Mouse (Mus musculus) lung, postnatal 10 days (tissue): Measurements from ENCODE around the gene Adgrl1.

ENCODE experiments used
- DNase-seq: peaks from one replicate; pipeline ENCODE4 v3.0.0; 2021

Adgrl1 gene

DNA sequence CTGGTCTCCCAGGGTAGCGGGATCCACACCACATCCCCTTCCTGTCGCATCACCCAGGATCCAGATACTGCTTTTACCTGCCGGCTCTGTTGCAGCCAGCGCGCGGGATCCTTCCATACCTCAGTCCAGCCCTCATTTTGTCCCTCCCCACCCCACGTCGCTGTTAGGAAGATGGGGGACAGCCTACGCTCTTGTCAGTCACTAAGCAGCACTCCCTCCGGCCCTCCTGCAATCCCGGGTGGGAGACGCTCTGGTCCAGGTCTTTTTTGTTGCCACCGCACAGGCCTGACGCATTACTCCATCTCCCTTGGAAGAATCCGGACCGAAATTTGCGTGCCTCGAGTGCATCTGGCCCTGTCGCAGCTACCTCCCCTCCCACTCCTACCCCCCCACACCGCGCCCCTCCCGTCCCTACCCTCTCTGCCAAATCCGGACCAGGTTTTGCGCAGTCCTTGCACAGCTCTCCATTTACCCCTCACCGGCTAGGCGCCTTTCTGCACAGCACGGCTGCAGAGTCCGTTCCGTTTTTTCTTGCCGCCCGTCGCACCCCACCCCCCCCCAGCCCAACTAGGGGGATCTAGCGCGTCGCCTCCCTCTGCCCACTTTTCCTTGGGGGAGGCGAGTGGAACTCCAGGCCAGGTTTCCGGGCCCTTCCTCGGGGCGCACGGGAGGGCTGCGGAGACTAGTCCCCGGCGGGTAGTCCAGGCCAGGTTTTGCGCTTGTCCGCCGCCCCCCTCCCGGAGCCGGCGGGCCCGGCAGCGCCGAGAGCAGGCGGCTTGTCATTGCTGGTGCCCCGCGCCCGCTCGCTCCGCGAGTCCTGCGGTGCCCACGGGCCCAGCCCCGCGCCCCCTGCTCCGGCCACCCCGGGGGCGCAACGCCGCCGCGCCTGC lies at the start of gene Adgrl1:
Gene Adgrl1, plus strand, starts transcription at position 743 of the 890 bp plus-strand sequence.
- DNase-seq: peak; percentile 96

- DNase-seq: no peak
Observed at GRCm38 (mm10) chr8:83852329-83852728, 47.6 kb upstream of the Adgrl1 start.

DNA sequence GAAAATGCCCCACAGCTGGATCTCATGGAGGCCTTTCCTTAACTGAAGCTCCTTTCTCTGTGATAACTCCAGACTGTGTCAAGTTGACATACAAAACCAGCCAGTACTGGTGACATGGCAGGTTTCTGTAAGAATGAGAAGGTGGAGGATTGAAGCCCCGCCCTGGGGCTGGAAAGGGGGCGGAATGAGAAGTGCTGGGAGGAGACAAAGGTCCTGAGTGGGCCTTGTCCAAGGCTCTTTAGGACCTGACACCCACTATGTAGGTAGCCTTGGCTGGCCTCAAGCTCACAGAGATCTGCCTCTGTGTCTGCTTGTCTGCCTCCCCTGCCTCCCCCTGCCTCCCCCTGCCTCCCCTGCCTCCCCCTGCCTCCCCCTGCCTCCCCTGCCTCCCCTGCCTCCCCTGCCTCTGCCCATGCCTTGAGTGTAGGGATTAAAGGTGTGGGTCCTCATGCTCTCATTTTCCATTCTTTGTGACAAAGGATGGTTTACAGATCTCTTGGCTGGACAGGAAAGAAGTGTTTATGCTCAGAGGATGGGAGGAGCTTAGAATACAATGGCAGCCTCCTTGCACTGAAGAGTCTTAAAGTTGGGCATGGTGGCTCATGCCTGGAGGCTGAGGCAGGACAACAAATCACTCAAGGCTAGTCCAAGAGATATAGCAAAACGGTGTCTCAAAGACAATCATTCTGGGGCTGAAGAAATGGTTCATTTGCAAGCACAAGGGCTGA lies 46.4 kb upstream of the Adgrl1 start:
- DNase-seq: peak; percentile 48

GRCm38 (mm10) chr8:83856486-83857065 lies 43.3 kb upstream of the Adgrl1 start:
- peak; percentile 51 for DNase-seq

GRCm38 (mm10) chr8:83862439-83863268 lies 37.3 kb upstream of the Adgrl1 start:
- DNase-seq: no peak

DNA sequence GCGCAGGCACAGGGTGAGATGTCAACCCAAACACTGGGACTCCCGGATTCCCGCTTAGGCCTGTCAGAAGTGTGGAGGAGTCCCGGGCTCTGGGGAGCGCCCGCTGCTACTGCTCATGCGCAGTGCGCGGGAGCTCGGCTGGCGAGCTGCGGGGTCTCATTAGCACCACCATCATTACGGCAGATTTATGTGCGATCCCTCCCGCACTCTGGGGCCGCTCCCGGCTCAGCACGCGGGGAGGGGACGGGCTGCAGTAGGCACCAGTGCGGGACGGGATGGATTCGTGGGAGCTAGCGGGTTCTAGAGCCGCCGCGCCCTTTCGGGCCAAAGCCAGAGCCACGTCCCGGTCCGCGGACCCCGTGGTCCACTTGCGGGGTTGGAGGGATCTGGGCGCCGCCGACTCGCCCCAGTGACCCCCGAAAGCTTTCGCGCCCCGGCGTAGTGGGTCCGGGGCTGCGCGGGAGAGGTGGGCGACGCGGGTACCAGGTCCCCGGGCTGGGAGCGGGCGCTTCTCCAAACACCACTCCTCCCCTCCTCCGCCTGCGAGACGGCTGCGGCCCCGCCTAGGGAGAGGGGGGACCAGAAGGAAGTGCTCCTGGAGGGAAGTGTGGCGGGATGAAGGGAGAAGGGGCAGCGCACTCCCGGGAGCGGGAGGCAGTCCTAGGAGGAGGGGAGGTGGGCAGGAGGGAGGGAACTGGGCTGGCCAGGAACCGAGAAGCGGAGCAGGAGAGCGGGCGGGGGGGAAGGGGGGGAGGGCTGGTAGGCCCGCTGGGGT lies 24.8 kb upstream of the Adgrl1 start:
- peak; percentile 90 for DNase-seq

- DNase-seq: peak; percentile 60
Observed at GRCm38 (mm10) chr8:83875656-83876040, 24.3 kb upstream of the Adgrl1 start.

- peak; percentile 41 for DNase-seq
Observed at GRCm38 (mm10) chr8:83876080-83876837, 23.6 kb upstream of the Adgrl1 start.

GRCm38 (mm10) chr8:83876838-83877223 lies 23.1 kb upstream of the Adgrl1 start:
- peak; percentile 84 for DNase-seq

DNA sequence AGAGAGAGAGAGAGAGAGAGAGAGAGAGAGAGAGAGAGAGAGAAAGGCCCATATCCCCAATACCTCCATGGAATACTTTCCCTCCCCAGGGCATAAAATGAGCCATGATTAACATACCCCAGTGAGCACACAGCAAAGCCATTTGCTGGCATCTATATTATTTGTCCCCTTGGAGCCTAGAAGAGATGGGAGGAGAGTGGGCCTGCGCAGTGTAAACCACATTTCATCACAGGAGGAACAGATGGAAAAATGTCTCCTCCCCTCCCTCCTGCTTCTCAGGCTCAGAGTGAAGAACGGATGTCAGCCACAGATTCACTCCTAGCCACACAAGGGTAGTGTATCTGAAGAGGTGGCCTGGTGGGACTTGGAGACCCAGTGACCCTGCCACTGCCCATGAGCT lies 11.5 kb upstream of the Adgrl1 start:
- no peak for DNase-seq

DNA sequence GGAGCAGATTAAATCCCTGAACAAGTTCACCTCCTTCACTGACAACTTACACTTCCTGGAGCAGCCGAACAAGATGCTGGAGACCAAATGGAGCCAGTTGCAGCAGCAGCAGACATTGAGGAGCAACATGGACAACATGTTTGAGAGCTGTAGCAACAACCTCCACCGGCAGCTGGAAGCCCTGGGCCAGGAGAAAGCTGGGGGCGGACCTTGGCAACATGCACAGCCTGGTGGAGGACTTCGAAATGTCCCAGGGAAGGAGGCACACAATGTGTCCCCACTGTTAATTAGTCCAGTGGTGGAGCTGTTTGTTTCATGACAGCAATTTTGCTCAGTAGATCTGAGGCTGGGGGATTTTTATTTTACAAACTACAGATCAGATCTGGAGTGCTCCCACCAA lies 7.8 kb upstream of the Adgrl1 start:
- peak; percentile 77 for DNase-seq

GRCm38 (mm10) chr8:83893915-83894314 lies 6.0 kb upstream of the Adgrl1 start:
- DNase-seq: peak; percentile 88

DNA sequence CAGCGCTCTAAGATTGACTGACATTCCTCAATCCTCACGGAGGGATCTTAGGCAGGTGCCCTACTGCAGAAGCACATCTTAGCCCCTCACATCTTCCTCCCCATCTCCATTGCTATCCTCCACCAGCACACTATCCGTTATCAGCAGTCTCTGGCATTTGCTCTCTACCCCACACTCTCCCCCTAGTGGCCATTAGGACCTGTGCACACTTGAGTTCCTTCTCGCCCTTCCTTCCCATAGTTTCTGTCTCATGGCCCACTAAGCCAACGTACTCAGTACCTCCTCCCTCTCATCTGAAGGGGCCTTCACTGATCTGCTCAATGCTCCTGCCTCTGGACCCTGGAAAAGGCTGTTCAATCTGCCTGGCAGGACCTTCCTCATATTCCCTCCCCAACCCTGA lies 4.0 kb upstream of the Adgrl1 start:
- peak; percentile 78 for DNase-seq

DNA sequence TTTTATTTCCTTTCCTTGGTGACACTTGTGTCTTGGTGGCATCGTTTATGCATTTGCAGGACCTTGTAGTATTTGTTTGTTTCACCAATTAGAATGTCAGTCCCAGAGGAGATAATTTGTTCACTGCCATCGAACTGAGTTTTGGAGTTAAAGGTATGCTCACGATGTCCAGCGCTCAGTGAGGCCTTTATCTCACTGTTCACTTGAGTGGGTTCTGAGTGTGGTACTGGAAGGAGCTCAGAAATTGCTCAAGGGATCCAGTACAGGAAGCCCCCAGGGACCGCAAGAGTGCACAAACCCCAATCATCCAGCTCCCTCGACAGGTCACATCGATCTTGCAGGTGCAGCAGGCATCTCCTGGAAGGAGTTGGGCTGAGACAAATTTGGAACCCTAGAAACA lies 3.4 kb upstream of the Adgrl1 start:
- DNase-seq: no peak

DNA sequence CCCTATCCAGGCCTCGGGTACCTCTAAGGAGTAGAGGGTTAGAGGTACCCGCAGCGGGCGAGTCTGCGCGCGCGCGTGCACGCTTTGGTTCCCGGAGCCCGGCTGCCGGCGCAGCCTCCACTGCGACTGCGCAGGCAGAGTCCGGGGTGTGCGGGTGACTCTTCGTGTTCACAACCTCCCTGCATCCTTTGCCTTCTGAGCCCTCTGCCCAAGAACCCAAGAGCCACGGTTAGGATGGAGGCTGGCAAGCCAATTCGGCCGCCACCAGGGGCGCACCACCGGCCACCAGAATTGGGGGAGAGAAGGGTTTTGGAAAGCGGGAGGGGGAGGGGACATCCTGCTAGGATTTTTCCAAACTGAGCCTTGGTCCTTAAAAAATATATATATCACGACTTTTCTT lies 2.7 kb upstream of the Adgrl1 start:
- peak; percentile 86 for DNase-seq

DNA sequence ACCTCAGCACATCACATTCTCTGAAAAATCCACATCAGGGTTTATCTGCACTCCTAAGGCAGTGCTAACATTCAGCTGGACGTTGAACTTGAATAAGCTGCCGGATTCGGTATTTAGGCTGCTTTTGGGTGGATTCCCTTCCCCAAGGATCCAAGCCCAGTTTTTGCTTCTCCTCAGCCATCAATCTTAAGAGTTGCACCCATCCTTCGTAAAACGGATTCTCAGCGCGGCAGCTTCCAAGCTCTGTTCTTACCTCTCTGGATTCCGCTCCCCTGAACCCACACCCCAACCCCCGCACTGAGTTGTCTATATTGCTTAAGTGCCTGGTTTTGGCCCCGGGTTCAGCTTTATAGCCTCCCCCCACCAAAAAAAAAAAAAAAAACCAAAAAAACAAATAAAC lies 1.4 kb upstream of the Adgrl1 start:
- DNase-seq: peak; percentile 58

DNA sequence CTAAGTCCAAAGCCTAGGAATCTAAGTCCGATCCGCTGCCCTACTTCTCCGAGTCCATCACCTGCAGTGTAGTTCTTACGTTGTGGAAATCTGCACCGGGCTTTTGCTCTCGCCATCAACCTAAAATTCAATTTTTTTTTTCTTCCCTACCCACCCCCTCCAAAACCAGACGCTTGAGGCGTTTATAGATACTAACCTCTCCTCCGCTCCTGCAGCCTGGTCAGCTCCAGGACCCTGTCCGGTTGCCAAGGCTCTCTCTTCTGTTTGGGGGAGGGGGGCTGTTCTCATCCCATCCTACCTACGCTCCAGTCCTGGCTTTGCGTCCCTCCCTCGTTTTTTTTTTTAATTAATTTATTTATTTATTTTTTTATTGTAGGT lies 931 bp upstream of the Adgrl1 start:
- DNase-seq: peak; percentile 79

- DNase-seq: peak; percentile 51
Observed at GRCm38 (mm10) chr8:83900266-83900956, 506 bp downstream of the Adgrl1 start.

DNA sequence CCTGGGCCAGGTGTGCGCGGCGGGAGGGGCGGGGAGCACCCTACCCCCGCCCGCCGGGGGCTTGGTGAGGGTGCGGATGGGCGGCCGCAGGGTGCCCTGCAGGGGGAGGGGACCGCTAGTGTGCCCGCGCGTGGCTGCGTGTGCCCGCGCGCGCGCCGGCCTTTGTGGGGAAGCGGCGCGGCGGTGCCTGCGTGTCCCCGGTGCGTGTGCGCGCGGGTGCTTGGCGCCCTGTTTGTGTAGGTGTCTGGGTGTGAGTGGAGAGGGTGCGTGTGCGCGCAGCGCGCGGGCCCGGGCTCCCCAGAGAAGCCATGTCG lies 1.0 kb downstream of the Adgrl1 start:
- peak; percentile 45 for DNase-seq

DNA sequence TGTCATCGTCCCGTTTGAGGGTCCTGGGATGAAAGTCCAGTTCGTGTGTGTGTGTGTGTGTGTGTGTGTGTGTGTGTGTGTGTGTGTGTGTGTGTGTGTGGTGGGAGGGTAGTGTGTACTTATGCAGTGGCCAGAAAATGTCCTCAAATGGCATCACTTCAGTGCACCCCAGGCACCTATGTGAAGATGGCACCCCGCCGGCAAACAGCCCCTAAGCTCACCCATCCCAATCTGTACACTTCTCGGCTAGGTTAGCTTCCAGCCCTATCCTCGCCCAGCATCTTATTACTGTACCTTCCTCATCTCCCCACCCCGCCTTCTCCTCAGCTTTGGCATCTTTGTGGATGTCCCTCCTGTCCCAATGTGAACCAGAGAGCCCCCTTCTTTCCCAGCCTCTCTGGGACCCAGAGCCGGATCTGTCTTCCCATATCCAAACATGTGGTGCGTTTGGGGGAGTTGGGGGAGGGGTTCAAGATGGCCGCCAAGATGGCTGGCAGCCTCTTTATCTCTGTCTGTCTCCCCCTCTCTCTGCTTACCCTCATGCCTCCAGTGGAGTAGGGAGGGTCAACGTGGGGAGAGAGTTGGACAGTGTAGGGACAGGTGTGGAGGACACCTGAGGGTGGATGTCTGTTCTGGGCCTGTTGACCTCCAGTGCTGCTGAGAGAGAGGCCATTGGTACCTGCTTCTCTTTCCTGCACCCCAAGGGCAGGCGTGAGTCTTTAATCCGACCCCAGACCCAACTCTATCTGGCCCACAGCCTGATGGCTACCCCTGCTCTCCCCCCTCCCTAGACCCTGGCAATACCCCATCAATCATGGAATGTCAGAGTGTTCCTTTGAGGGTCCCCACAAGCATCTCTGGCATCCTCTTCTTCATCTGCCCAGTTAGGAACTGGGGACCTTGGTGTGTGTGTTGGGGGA lies 1.9 kb downstream of the Adgrl1 start:
- no peak for DNase-seq
